ENCODE assay signal across 31 mouse cellular contexts in genomic region chr17:28804973-28805372, GRCm38 (mm10). TPM values are rescaled to one million over a fixed set of nuclear protein-coding genes. Genes with fewer than 3 reads are reported as not detected.
DNase-seq lines count a peak whose midpoint lies in the region; ATAC-seq and TF ChIP-seq lines count a peak whose summit lies in the region.
"Had no signal": no experiment of that assay in that cellular context is flagged by ENCODE, and none has a peak within 500 bp of the region (broad histone marks: within the 10 kb centered on the region; RNA-seq: fewer than 3 reads in every experiment).

No protein-coding gene starts in this region.

- H3K9ac ChIP-seq in intestine, postnatal 0 days (ENCODE audit: low read depth, low read length) = no peak overlapping the region
- no peak overlapping the region for H3K9ac ChIP-seq in intestine, embryonic 15.5 days
- peak overlapping the region; percentile 100; the same call in 1 of the 2 replicates for H3K9ac ChIP-seq in liver, embryonic 12.5 days
- H3K9ac ChIP-seq in liver, embryonic 15.5 days = no peak overlapping the region
- H3K9ac ChIP-seq: embryonic facial prominence, embryonic 13.5 days; forebrain, postnatal 0 days; heart, embryonic 12.5 days; heart, embryonic 15.5 days; hindbrain, embryonic 13.5 days had no signal

- DNase-seq in cerebellum, postnatal 36 days = no peak
- no peak for DNase-seq in embryo, embryonic 9.5 days (ENCODE audit: extremely low spot score)
- no peak for DNase-seq in embryo, embryonic 10.5 days (ENCODE audit: low spot score)
- DNase-seq: adrenal gland, adult 8-10 months; adrenal gland, postnatal 25 days; B cell, adult 2 months; cerebellum, adult 11-12 months; cerebellum, adult 8-10 months; cerebellum, postnatal 10 days; forebrain, postnatal 0 days; gastrocnemius, adult 2 months; gastrocnemius, postnatal 14 days; heart, adult 18-20 months; heart, postnatal 10 days; heart, postnatal 36 days had no signal

- no peak for ATAC-seq in intestine, postnatal 0 days
- ATAC-seq in intestine, embryonic 15.5 days = no peak
- ATAC-seq in liver, embryonic 12.5 days = no peak
- no peak for ATAC-seq in liver, embryonic 15.5 days (ENCODE audit: insufficient read depth)
- ATAC-seq: forebrain, embryonic 14.5 days; forebrain, postnatal 0 days; hindbrain, embryonic 16.5 days had no signal

- WGBS in intestine, postnatal 0 days = 59% methylated on average over 6 of the region's 6 CpGs
- WGBS in intestine, embryonic 15.5 days = 87% methylated on average over 6 of the region's 6 CpGs
- 55% methylated on average over 6 of the region's 6 CpGs for WGBS in liver, embryonic 12.5 days (ENCODE audit: insufficient replicate concordance)
- WGBS in liver, embryonic 15.5 days (ENCODE audit: insufficient replicate concordance) = 44% methylated on average over 6 of the region's 6 CpGs

- no peak overlapping the region for H3K27ac ChIP-seq in intestine, postnatal 0 days (ENCODE audit: low read depth, low read length)
- no peak overlapping the region for H3K27ac ChIP-seq in intestine, embryonic 15.5 days
- peak overlapping the region; percentile 99 for H3K27ac ChIP-seq in liver, embryonic 12.5 days
- peak overlapping the region; percentile 98 for H3K27ac ChIP-seq in liver, embryonic 15.5 days (replicated peaks)
- H3K27ac ChIP-seq: embryonic facial prominence, embryonic 10.5 days; embryonic facial prominence, embryonic 13.5 days; gastrocnemius, adult 2 months; heart, embryonic 15.5 days; hindbrain, embryonic 10.5 days; hindbrain, embryonic 13.5 days had no signal

- TF ChIP-seq CTCF in intestine, postnatal 0 days (IDR thresholded peaks at IDR 0.05; ENCODE audit: low read depth) = no peak

- H3K27me3 ChIP-seq in intestine, postnatal 0 days (replicated peaks; ENCODE audit: control insufficient read depth, insufficient read depth, low read length) = no peaks in the 10 kb centered on the region
- H3K27me3 ChIP-seq in intestine, embryonic 15.5 days (replicated peaks) = no peaks in the 10 kb centered on the region
- no peaks in the 10 kb centered on the region for H3K27me3 ChIP-seq in liver, embryonic 12.5 days (replicated peaks)
- no peaks in the 10 kb centered on the region for H3K27me3 ChIP-seq in liver, embryonic 15.5 days
- H3K27me3 ChIP-seq: CH12.LX; embryonic facial prominence, embryonic 13.5 days; heart, embryonic 12.5 days; heart, embryonic 15.5 days; hindbrain, embryonic 13.5 days had no signal

- 0 out of 2 replicates have a peak overlapping the region, but pooled peaks have one; percentile 1 for H3K4me2 ChIP-seq in intestine, postnatal 0 days (replicated peaks; ENCODE audit: low read depth)
- H3K4me2 ChIP-seq in intestine, embryonic 15.5 days (replicated peaks) = no peak overlapping the region
- H3K4me2 ChIP-seq in liver, embryonic 12.5 days = peak overlapping the region; percentile 95
- H3K4me2 ChIP-seq in liver, embryonic 15.5 days = peak overlapping the region; percentile 77
- H3K4me2 ChIP-seq: embryonic facial prominence, embryonic 13.5 days; heart, embryonic 12.5 days; heart, embryonic 15.5 days; hindbrain, embryonic 13.5 days had no signal

- no peaks in the 10 kb centered on the region for H3K9me3 ChIP-seq in intestine, postnatal 0 days (ENCODE audit: control insufficient read depth)
- H3K9me3 ChIP-seq in intestine, embryonic 15.5 days = no peaks in the 10 kb centered on the region
- H3K9me3 ChIP-seq in liver, embryonic 12.5 days (replicated peaks) = no peaks in the 10 kb centered on the region
- no peaks in the 10 kb centered on the region for H3K9me3 ChIP-seq in liver, embryonic 15.5 days (replicated peaks)
- H3K9me3 ChIP-seq: embryonic facial prominence, embryonic 10.5 days; embryonic facial prominence, embryonic 13.5 days; G1E; heart, embryonic 12.5 days; heart, embryonic 15.5 days; hindbrain, embryonic 10.5 days; hindbrain, embryonic 13.5 days had no signal

- peaks cover 33% of the 10 kb centered on the region; the same call in 1 of the 2 replicates for H3K36me3 ChIP-seq in intestine, postnatal 0 days (ENCODE audit: control insufficient read depth, insufficient read depth)
- H3K36me3 ChIP-seq in intestine, embryonic 15.5 days = peaks cover 24% of the 10 kb centered on the region
- H3K36me3 ChIP-seq in liver, embryonic 12.5 days = peaks cover 65% of the 10 kb centered on the region
- H3K36me3 ChIP-seq in liver, embryonic 15.5 days (replicated peaks) = peaks cover 64% of the 10 kb centered on the region

- no peaks in the 10 kb centered on the region; the same call in 1 of the 2 replicates for H3K4me1 ChIP-seq in intestine, postnatal 0 days (replicated peaks; ENCODE audit: control insufficient read depth, insufficient read depth, low read length)
- H3K4me1 ChIP-seq in intestine, embryonic 15.5 days (replicated peaks) = peaks cover 23% of the 10 kb centered on the region; the same call in 1 of the 2 replicates
- peaks cover 86% of the 10 kb centered on the region for H3K4me1 ChIP-seq in liver, embryonic 12.5 days
- H3K4me1 ChIP-seq in liver, embryonic 15.5 days (replicated peaks) = peaks cover 86% of the 10 kb centered on the region

- H3K4me3 ChIP-seq in intestine, postnatal 0 days (ENCODE audit: low read depth, low read length) = no peak overlapping the region
- no peak overlapping the region for H3K4me3 ChIP-seq in intestine, embryonic 15.5 days (replicated peaks)
- H3K4me3 ChIP-seq in liver, embryonic 12.5 days = no peak overlapping the region
- no peak overlapping the region for H3K4me3 ChIP-seq in liver, embryonic 15.5 days (replicated peaks)
- H3K4me3 ChIP-seq: embryonic facial prominence, embryonic 10.5 days; embryonic facial prominence, embryonic 13.5 days; gastrocnemius, adult 2 months; heart, embryonic 12.5 days; heart, embryonic 15.5 days; hindbrain, embryonic 10.5 days; hindbrain, embryonic 13.5 days had no signal

RNA-seq across cellular contexts. Expression of gene Brpf3, which starts 4.1 kb away (rescaled TPM):
- 42.9 and 44.4 TPM in 2 replicates for polyA plus RNA-seq in intestine, postnatal 0 days (2015; fragmentation: Nextera tagmentation; extraction: Ambion mirVana)
- polyA plus RNA-seq in intestine, embryonic 15.5 days (2015; fragmentation: Nextera tagmentation; extraction: Ambion mirVana) = 13.1 and 18.1 TPM in 2 replicates
- 67.4 and 68.8 TPM in 2 replicates for polyA plus RNA-seq in liver, embryonic 12.5 days (2016; fragmentation: Nextera tagmentation; extraction: Ambion mirVana)
- polyA plus RNA-seq in liver, embryonic 15.5 days (2015; fragmentation: Nextera tagmentation; extraction: Ambion mirVana) = 74.7 and 78.4 TPM in 2 replicates

RNA-seq across cellular contexts. Expression of gene Mapk13, which starts 35.9 kb away (rescaled TPM):
- 204 and 222 TPM in 2 replicates for polyA plus RNA-seq in intestine, postnatal 0 days (2015; fragmentation: Nextera tagmentation; extraction: Ambion mirVana)
- polyA plus RNA-seq in intestine, embryonic 15.5 days (2015; fragmentation: Nextera tagmentation; extraction: Ambion mirVana) = 214 and 219 TPM in 2 replicates
- 2.3 and 2.5 TPM in 2 replicates for polyA plus RNA-seq in liver, embryonic 12.5 days (2016; fragmentation: Nextera tagmentation; extraction: Ambion mirVana)
- polyA plus RNA-seq in liver, embryonic 15.5 days (2015; fragmentation: Nextera tagmentation; extraction: Ambion mirVana) = 7.3 and 8.9 TPM in 2 replicates
- polyA plus RNA-seq: G1E had no signal

RNA-seq across cellular contexts. Expression of gene Pnpla1, which starts 53.2 kb away (rescaled TPM):
- polyA plus RNA-seq in intestine, postnatal 0 days (2015; fragmentation: Nextera tagmentation; extraction: Ambion mirVana) = 0.12 and 0.20 TPM in 2 replicates
- 0.95 and 1.2 TPM in 2 replicates for polyA plus RNA-seq in intestine, embryonic 15.5 days (2015; fragmentation: Nextera tagmentation; extraction: Ambion mirVana)
- polyA plus RNA-seq in liver, embryonic 12.5 days (2016; fragmentation: Nextera tagmentation; extraction: Ambion mirVana) = not detected in 2 replicates
- polyA plus RNA-seq in liver, embryonic 15.5 days (2015; fragmentation: Nextera tagmentation; extraction: Ambion mirVana) = 0.06 and 0.13 TPM in 2 replicates
- polyA plus RNA-seq: brain, embryonic 14.5 days; forebrain, embryonic 11.5 days; forebrain, embryonic 14.5 days; G1E; heart, embryonic 15.5 days; hindbrain, embryonic 10.5 days; hindbrain, embryonic 13.5 days; hindbrain, embryonic 16.5 days had no signal

Comparison
In these comparisons a context has a peak if more than half of its experiments do, and no peak if none do; other contexts are left out.
1. H3K27ac ChIP-seq: peak in liver, embryonic 12.5 days (single experiment) and liver, embryonic 15.5 days (single experiment); none in intestine, postnatal 0 days (single experiment) and intestine, embryonic 15.5 days (single experiment).
2. RNA of gene Mapk13, which starts 35.9 kb away (polyA plus RNA-seq): 214 to 219 TPM in intestine, embryonic 15.5 days and 204 to 222 TPM in intestine, postnatal 0 days; 7.3 to 8.9 TPM in liver, embryonic 15.5 days and 2.3 to 2.5 TPM in liver, embryonic 12.5 days; every median in the first group is over 10 times any median in the second.